Mouse (Mus musculus): ENCODE results near the gene Grin2b. TPM values are rescaled to one million over a fixed set of nuclear protein-coding genes. Genes with fewer than 3 reads are reported as not detected.

Gene Grin2b
- not detected in 2 replicates for polyA plus RNA-seq (2012; rRNA removed; ENCODE audit: low replicate concordance)

DNA sequence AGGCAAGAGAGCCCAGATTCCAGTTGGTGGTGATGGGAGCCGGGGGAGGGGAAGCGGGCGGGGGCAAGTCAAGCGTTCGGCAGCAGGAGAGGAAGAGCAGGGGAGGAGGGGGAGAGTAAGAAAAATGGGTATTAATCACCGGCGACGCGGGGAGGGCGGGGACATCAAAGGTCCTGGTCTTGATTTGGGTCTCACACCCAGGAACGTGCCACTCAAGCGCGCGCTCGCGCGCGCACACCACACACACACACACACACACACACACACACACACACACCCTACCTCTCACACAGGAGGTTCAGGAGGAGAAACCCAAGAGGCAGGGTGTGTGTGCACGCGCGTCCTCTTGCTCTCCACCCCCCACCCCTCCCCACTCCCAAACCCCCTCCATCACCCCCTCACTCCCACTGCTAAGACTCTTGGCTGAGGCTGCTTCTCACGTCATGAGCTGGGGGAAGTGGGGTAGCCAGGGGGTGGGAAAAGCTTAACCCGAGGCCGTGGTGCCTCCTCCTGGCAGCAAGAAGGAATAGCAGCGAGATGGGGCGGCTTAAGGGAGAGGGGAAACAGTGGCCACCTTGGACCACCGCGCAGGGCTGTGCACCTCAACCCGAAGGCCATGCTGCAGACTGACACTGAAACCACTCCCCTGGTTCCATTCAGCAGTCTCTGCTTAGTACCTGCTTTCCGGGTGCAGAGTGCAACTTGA is at the start of gene Grin2b:
Gene Grin2b (minus strand): TSS at position 321 of the 706 bp plus-strand sequence.

Other genes starting within 250 kb of the Grin2b start
- gene Gm8994, start 154.0 kb upstream of the Grin2b start, polyA plus RNA-seq (2012; rRNA removed; ENCODE audit: low replicate concordance): not detected in 2 replicates
- gene E330021D16Rik, start 242.1 kb upstream of the Grin2b start, polyA plus RNA-seq (2012; rRNA removed; ENCODE audit: low replicate concordance): not detected in 2 replicates

Data from duodenum, adult 2 months (tissue).